Mouse (Mus musculus): ENCODE data around the gene Nupr1.

DNA sequence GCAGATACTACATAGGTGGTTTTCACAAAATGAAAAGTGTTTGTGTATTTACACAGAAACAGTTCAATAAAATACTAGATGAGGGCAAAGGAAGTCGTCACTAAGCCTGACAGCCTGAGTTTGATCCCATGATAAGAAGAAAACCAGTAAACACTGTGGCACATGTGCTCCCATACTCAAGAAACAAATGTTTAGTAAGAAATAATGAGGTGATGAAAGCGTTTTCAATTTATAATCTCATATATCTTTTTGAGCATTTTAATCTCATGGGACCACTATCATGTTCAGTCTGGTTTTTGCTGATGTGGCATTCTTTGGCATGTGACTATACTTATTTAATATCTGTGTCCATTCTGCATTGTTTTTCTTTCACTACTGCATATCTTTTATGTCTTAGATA, 23.3 kb upstream of the Nupr1 start:
- TF ChIP-seq GATA1 (IDR thresholded peaks at IDR 0.05; ENCODE audit: borderline replicate concordance, low read length) = no peak
- no peak for TF ChIP-seq FLI1 (IDR thresholded peaks at IDR 0.05; ENCODE audit: low read length)
